Mouse (Mus musculus): ENCODE data around the gene Dock9. TPM values are rescaled to one million over a fixed set of nuclear protein-coding genes. Genes with fewer than 3 reads are reported as not detected.

Dock9 gene
- total RNA-seq, 2 experiments from 2014 or later: 202 to 212 TPM

GRCm38 (mm10) chr14:121573391-121573790, 224.2 kb downstream of the Dock9 start:
- no peak for DNase-seq

- peak; percentile 55 to 64 for DNase-seq
These were observed 230.8 kb downstream of the Dock9 start for GRCm38 (mm10) chr14:121566794-121567201.

- DNase-seq: no peak
These were observed 231.7 kb downstream of the Dock9 start for GRCm38 (mm10) chr14:121565930-121566329.

GRCm38 (mm10) chr14:121564656-121565055, 233.0 kb downstream of the Dock9 start:
- DNase-seq: no peak

- DNase-seq: no peak
These were observed 233.7 kb downstream of the Dock9 start for GRCm38 (mm10) chr14:121563954-121564353.

GRCm38 (mm10) chr14:121559026-121559425, 238.6 kb downstream of the Dock9 start:
- no peak for DNase-seq

GRCm38 (mm10) chr14:121556401-121557315, 241.0 kb downstream of the Dock9 start:
- no peak for DNase-seq

GRCm38 (mm10) chr14:121553785-121554184, 243.9 kb downstream of the Dock9 start:
- DNase-seq: no peak

- no peak for DNase-seq
These were observed 245.1 kb downstream of the Dock9 start for GRCm38 (mm10) chr14:121552586-121552985.

GRCm38 (mm10) chr14:121549834-121550233, 247.8 kb downstream of the Dock9 start:
- no peak for DNase-seq

- no peak for DNase-seq
These were observed 249.9 kb downstream of the Dock9 start for GRCm38 (mm10) chr14:121547745-121548144.

GRCm38 (mm10) chr14:121546621-121547020, 251.0 kb downstream of the Dock9 start:
- no peak for DNase-seq

GRCm38 (mm10) chr14:121545551-121546331, 251.9 kb downstream of the Dock9 start:
- DNase-seq: no peak

GRCm38 (mm10) chr14:121541262-121541661, 256.4 kb downstream of the Dock9 start:
- DNase-seq: no peak

GRCm38 (mm10) chr14:121534501-121534900, 263.1 kb downstream of the Dock9 start:
- no peak for DNase-seq

GRCm38 (mm10) chr14:121530853-121531252, 266.8 kb downstream of the Dock9 start:
- no peak for DNase-seq

GRCm38 (mm10) chr14:121527883-121528282, 269.8 kb downstream of the Dock9 start:
- no peak for DNase-seq

GRCm38 (mm10) chr14:121527201-121527600, 270.4 kb downstream of the Dock9 start:
- no peak for DNase-seq

- DNase-seq: no peak
These were observed 275.9 kb downstream of the Dock9 start for GRCm38 (mm10) chr14:121521709-121522108.

- DNase-seq: no peak
These were observed 280.8 kb downstream of the Dock9 start for GRCm38 (mm10) chr14:121516881-121517280.

- DNase-seq: no peak
These were observed 288.7 kb downstream of the Dock9 start for GRCm38 (mm10) chr14:121508929-121509328.

GRCm38 (mm10) chr14:121506336-121506735, 291.3 kb downstream of the Dock9 start:
- DNase-seq: no peak

- DNase-seq: no peak
These were observed 292.2 kb downstream of the Dock9 start for GRCm38 (mm10) chr14:121505485-121505860.

Measured in layer of hippocampus, postnatal 36 days (tissue).